In genomic region chr6:141301750-141302748, GRCm38 (mm10) we compare ENCODE assay signal across 26 mouse cellular contexts. TPM values are rescaled to one million over a fixed set of nuclear protein-coding genes. Genes with fewer than 3 reads are reported as not detected.
"Had no signal": no experiment of that assay in that cellular context is flagged by ENCODE, and none has a peak within 500 bp of the region (broad histone marks: within the 10 kb centered on the region; RNA-seq: fewer than 3 reads in every experiment).

No protein-coding gene starts in this region.

- H3K4me1 ChIP-seq: hindbrain, embryonic 10.5 days; hindbrain, embryonic 12.5 days; liver, embryonic 12.5 days had no signal

- H3K36me3 ChIP-seq: heart, embryonic 15.5 days; hindbrain, embryonic 10.5 days; hindbrain, embryonic 12.5 days; limb, embryonic 15.5 days; liver, embryonic 12.5 days had no signal

- H3K27ac ChIP-seq: gastrocnemius, adult 2 months; heart, adult 2 months; heart, embryonic 15.5 days; hindbrain, embryonic 10.5 days; hindbrain, embryonic 12.5 days; hindbrain, embryonic 14.5 days; layer of hippocampus, adult 2 months; left cerebral cortex, adult 2 months; limb, embryonic 13.5 days; limb, embryonic 15.5 days; liver, embryonic 12.5 days; liver, embryonic 14.5 days had no signal

- H3K9me3 ChIP-seq: heart, embryonic 13.5 days; hindbrain, embryonic 10.5 days; hindbrain, embryonic 12.5 days; limb, embryonic 15.5 days; liver, embryonic 12.5 days had no signal

- H3K4me2 ChIP-seq: heart, embryonic 11.5 days; heart, embryonic 13.5 days; heart, embryonic 15.5 days; hindbrain, embryonic 12.5 days; hindbrain, embryonic 14.5 days; limb, embryonic 13.5 days; limb, embryonic 15.5 days; liver, embryonic 12.5 days had no signal

- H3K9ac ChIP-seq: heart, embryonic 13.5 days; heart, embryonic 15.5 days; hindbrain, embryonic 12.5 days; hindbrain, embryonic 14.5 days; limb, embryonic 13.5 days; limb, embryonic 15.5 days; liver, embryonic 12.5 days; liver, embryonic 14.5 days had no signal

- ATAC-seq: hindbrain, embryonic 16.5 days; inflammation-experienced regulatory T-cells, adult 6 months; liver, embryonic 12.5 days had no signal

- H3K27me3 ChIP-seq: heart, embryonic 13.5 days; heart, embryonic 15.5 days; hindbrain, embryonic 12.5 days; limb, embryonic 13.5 days; limb, embryonic 15.5 days; liver, embryonic 12.5 days had no signal

- H3K4me3 ChIP-seq: gastrocnemius, adult 2 months; heart, adult 2 months; heart, embryonic 13.5 days; heart, embryonic 15.5 days; hindbrain, embryonic 10.5 days; hindbrain, embryonic 12.5 days; layer of hippocampus, adult 2 months; left cerebral cortex, adult 2 months; limb, embryonic 13.5 days; limb, embryonic 15.5 days; liver, embryonic 12.5 days had no signal

- DNase-seq: gastrocnemius, adult 2 months; gastrocnemius, postnatal 10 days; gastrocnemius, postnatal 25 days; heart, adult 2 months; heart, postnatal 4 days; kidney, adult 18-20 months; kidney, adult 8-10 months; kidney, postnatal 10 days; kidney, postnatal 25 days; kidney, postnatal 4 days; left cerebral cortex, postnatal 4 days had no signal

RNA-seq across cellular contexts. Expression of gene Pde3a, which starts 53.0 kb away (rescaled TPM):
- total RNA-seq: granulocyte monocyte progenitor cell, adult 5-6 weeks had no signal
- polyA plus RNA-seq: inflammation-experienced regulatory T-cells, adult 6 months had no signal
